Mouse (Mus musculus) stomach, postnatal 0 days (tissue): ENCODE measurements around the gene Atp2b1.

Experiments used
- CTCF ChIP-seq: IDR thresholded peaks from 2 replicates; pipeline ENCODE4 v1.5.1; 2016; ENCODE audit warnings: antibody characterized with exemption, low read depth, mild to moderate bottlenecking, moderate library complexity
- EP300 ChIP-seq: optimal IDR thresholded peaks from 2 replicates; pipeline ENCODE3; 2016; ENCODE audit warnings: antibody characterized with exemption

GRCm38 (mm10) chr10:98942999-98943398, 28.8 kb downstream of the Atp2b1 start:
- TF ChIP-seq EP300 (no peak), CTCF (no peak)
